Mouse (Mus musculus) heart, postnatal 25 days (tissue): ENCODE measurements at regions not wholly inside any gene's neighbourhood (a gene's known extent, or its start where the extent isn't known, plus 50 kb on each side); places are given as distances from the start of the nearest gene placed in this dataset.
"Not testable (repeated sequence)": the region's sequence is repeated elsewhere in the genome, so short reads cannot be mapped to it uniquely, and the experiment has no call there.

Source experiments
- DNase-seq: peaks from one replicate; pipeline ENCODE4 v3.0.0; 2022; ENCODE audit warnings: low spot score
- intact Hi-C: fragments of 180-260 bp; cut with DNase I; formaldehyde crosslinking; loops from one replicate; pipeline ENCODE4 v1.15.1; 2025

GRCm38 (mm10) chr5:3141841-3142240 lies 199.4 kb upstream of the Cdk6 start:
- DNase-seq, intact Hi-C loops: not testable (repeated sequence)

- intact Hi-C loops, DNase-seq: not testable (repeated sequence)
Observed at GRCm38 (mm10) chr5:3146544-3147295, 194.6 kb upstream of the Cdk6 start.

DNA sequence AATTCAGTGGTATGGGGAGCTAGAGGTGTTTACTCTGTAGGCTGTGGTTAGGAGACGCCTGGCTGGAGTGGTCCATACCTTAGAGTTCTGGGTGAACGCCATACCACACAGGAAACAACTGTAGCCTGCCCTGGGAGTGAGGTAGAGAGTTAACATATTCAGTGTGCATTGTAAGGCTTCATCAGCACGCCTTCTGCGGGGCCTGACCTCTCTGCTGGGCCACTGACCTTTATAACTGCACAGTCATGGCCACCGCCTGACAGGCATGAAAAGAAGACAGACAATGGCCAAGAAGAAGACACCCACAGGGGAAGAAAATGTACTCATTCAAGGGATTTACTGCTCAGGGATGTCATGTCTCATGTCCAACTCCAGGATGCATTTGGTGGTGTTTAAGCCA lies 191.4 kb upstream of the Cdk6 start:
- not testable (repeated sequence) for DNase-seq
- intact Hi-C loops: loop anchor here (5.0 kb wide), 1 partner anchor 192 kb away; the partner anchor contains the start of gene Cdk6

DNA sequence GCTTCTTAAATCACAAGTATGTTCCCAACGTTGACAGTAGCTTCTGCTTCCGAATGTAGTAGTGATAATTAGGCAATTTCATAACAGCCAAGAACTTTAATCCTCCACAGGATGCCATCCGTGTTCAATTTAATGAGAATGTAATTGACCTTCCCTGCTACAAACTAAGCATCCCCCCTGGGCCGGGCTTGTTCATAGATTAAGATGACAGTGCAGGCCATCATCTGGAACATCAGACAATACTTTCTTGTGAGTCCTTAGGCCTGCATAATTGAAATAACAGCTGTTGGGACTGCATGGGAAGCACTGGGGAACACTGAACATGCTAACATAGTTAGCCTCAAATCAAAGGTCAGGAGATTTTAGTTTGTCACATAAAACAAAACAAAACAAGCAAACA lies 190.5 kb upstream of the Cdk6 start:
- DNase-seq: not testable (repeated sequence)
- intact Hi-C loops: loop anchor here (5.0 kb wide), 1 partner anchor 192 kb away; the partner anchor contains the start of gene Cdk6

DNA sequence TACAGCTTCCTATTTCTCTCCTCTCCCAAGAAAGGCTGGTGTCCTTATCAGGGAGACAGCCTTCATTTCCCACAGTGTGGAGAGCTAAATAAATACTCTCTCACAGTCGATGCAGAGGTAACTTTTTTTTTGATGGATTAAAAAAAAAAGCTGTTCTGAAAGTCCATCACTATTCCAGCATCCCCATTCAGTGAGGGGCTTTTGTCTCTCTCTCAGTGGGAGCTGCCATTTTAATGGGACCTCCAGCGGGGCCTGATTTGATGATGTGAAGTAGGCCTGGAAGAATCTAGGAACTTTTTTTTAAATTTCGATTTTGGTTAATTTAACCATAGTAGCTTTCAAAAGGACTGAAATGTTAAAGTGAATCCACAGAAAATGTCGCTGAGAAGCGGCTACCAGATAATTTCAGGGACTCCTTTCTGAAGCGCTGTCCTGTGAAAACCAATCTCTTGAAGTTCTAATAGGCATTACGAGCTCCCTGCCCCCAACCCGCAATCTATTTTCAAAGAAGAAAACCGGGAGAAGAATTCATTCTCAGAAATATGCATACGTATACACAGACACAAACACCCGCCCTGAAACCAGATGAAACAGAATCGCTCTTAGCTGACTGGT lies 189.6 kb upstream of the Cdk6 start:
- intact Hi-C loops: loop anchor here (5.0 kb wide), 1 partner anchor 191 kb away; the partner anchor contains the start of gene Cdk6
- DNase-seq: not testable (repeated sequence)

- DNase-seq: peak; percentile 26
- intact Hi-C loops: loop anchor here (5.0 kb wide), 1 partner anchor 190 kb away; the partner anchor contains the start of gene Cdk6
Observed at GRCm38 (mm10) chr5:3152149-3152865, 189.0 kb upstream of the Cdk6 start.

DNA sequence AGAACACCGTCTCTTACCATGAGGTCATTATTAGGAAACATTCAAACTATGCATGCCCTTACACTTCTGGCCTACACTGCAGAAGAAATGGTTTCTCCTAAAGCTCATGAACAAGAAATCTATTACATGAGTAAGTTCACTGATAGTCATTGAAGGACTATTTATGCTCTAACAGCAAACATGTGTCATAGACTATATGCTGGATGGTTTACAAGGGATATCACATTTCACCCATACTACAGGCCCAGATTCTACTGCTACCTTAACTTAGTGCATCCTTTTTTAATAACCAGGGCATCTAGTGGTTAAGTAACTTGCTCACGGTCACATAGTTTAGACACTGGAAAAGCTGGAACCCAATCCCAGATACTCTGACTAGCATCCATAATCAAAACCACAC lies 175.8 kb upstream of the Cdk6 start:
- DNase-seq, intact Hi-C loops: not testable (repeated sequence)

DNA sequence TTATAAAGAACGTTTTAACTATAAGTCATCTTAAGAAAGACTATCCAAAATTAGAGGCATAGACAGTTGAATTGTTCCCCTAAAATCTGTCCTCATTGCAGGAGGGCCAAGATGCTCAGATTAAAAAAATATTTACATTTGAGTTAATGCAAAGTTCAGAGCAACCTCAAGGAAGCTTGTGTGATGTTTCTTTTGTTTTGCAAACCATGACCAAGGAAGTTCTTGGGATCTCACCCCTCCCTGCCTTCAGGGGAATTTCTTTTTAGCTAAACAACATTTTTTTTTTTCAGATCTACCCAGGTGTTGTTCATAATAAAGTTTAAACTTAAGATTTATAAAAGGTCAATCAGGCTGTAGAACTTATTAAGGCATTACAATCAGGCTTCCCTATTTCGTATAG lies 174.8 kb upstream of the Cdk6 start:
- DNase-seq, intact Hi-C loops: not testable (repeated sequence)

DNA sequence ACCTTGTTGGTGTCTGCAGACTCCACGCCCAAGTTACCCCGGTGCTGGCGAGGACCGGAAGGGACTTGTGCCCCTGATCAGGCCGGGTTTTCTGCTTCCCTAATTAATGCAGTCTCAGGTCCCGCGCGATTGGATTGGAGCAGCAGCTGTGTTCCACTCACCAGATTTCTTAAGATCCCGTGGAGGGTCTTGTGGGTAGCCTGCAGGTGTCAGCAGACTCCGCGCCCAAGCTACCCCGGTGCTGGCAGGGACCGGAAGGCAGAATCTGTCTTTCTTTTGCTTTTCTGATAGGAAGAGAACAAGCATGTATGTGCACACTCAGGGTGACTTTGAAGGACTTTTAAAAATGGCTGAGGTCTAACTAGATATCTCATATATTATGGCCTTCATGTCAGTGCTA lies 147.7 kb upstream of the Cdk6 start:
- intact Hi-C loops, DNase-seq: not testable (repeated sequence)

- intact Hi-C loops: no loop called here
- DNase-seq: peak; percentile 37
Observed at GRCm38 (mm10) chr5:3197952-3198841, 143.1 kb upstream of the Cdk6 start.

GRCm38 (mm10) chr5:3198869-3199550 lies 142.3 kb upstream of the Cdk6 start:
- DNase-seq, intact Hi-C loops: not testable (repeated sequence)

- DNase-seq, intact Hi-C loops: not testable (repeated sequence)
Observed at GRCm38 (mm10) chr5:3206160-3206559, 135.1 kb upstream of the Cdk6 start.

DNA sequence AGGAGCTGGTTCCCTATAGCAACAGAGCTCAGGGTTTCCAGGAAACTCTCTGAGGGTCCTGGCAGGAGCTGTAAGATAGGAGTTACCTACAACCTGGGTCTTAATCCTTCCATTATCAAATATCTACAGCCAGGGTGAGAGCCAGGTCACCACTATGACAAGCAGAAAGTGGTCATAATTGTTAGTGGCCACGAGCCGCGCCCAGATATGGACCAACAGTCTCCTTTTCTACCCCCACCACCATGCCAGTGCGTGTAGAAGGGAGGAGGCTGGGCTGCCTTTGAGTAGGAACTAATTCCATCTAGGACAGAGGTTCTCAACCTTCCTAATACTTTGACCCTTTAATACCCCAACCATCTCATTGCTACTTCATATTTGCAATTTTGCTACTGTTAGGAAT lies 133.0 kb upstream of the Cdk6 start:
- intact Hi-C loops, DNase-seq: not testable (repeated sequence)

GRCm38 (mm10) chr5:3211284-3211683 lies 130.0 kb upstream of the Cdk6 start:
- DNase-seq: no peak
- intact Hi-C loops: no loop called here

DNA sequence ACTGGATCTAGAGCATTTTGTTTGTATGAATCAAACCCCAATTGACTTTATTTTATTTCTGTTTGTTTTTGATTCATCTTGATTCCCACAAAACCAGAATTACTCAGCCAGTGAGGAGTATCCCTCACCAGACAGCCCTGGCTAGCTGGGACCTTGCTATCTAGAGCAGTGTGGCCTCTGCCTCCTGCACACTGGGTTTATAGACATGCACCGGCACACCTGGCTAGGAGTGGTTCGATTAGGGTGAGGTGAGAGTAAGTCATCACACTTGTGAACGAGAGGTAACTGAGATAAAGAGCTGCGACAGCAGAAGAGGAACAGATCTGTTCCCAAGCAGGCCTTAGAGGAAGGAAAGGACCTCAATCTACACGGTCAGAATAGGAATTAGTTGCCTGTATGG lies 125.2 kb upstream of the Cdk6 start:
- intact Hi-C loops: no loop called here
- no peak for DNase-seq

- no peak for DNase-seq
- intact Hi-C loops: no loop called here
Observed at GRCm38 (mm10) chr5:3219230-3219629, 122.1 kb upstream of the Cdk6 start.

- intact Hi-C loops: loop anchor here (10.0 kb wide), 1 partner anchor 125 kb away; the partner anchor contains the start of gene Cdk6
- DNase-seq: no peak
Observed at GRCm38 (mm10) chr5:3219770-3220169, 121.5 kb upstream of the Cdk6 start.

DNA sequence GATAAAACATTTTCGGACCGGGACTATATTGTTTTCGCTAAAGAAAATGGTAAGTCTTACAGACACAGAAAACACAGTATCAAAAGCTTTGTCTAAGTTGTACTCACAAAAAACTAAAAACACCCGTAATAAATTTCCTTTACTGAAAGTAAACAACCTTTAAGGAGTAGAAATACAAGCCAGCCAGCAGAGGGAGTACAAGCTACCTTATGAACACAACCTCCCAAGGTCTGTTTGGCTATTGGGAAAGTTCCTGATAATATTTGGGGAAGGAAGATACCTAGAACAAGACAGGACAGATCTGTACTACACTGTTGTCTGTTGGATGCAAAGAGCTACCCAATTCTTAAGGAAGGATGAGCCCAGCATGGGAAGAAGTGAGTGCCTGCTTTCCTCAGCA lies 117.5 kb upstream of the Cdk6 start:
- intact Hi-C loops: loop anchor here (2.0 to 10.0 kb wide), 2 partner anchors 121 to 293 kb away; partner anchors contain the start of gene Cdk6
- not testable (repeated sequence) for DNase-seq
